Mouse (Mus musculus): Measurements from ENCODE around the gene Mageb16. TPM values are rescaled to one million over a fixed set of nuclear protein-coding genes. Genes with fewer than 3 reads are reported as not detected.

The Mageb16 gene
- total RNA-seq (2014; fragmentation: Nextera tagmentation) (0.44 and 2.9 TPM in 2 replicates), total RNA-seq (2017) (0.46 and 0.60 TPM in 2 replicates), polyA plus RNA-seq (2012) (not detected in 2 replicates)

GRCm38 (mm10) chrX:79671411-79671810 is at the start of gene Mageb16:
TSS of gene Mageb16 (minus strand) at chrX:79671435.
- TF ChIP-seq GATA1 (IDR thresholded peaks at IDR 0.05; ENCODE audit: borderline replicate concordance, low read length), result no peak

GRCm38 (mm10) chrX:79651091-79651490 is 20.1 kb downstream of the Mageb16 start:
- Histone ChIP-seq H3K4me1 (ENCODE audit: insufficient read depth, low read depth, low read length) (no peaks in the 10 kb centered on the region), H3K9me3 (replicated peaks) (no peaks in the 10 kb centered on the region), H3K36me3 (replicated peaks) (no peaks in the 10 kb centered on the region), H3K4me3 (ENCODE audit: low read depth, low read length) (no peak overlapping the region), H3K27me3 (ENCODE audit: insufficient read depth, low read length) (no peaks in the 10 kb centered on the region)
- DNase-seq (ENCODE audit: low spot score) (no peak), ATAC-seq (ENCODE audit: extremely low read depth, insufficient number of reproducible peaks, low FRiP score, poor library complexity, severe bottlenecking) (no peak)
- TF ChIP-seq GATA1 (IDR thresholded peaks at IDR 0.05; ENCODE audit: borderline replicate concordance, low read length), result no peak
- no peak for TF ChIP-seq CTCF (IDR thresholded peaks at IDR 0.05; ENCODE audit: low read depth, low read length)
- no peak for TF ChIP-seq POLR2AphosphoS5 (IDR thresholded peaks at IDR 0.05; ENCODE audit: insufficient replicate concordance, low read depth, low read length)
- no peak for TF ChIP-seq GATA2 (IDR thresholded peaks at IDR 0.05; ENCODE audit: borderline replicate concordance, low read depth, low read length)
- no peak for TF ChIP-seq TAL1 (conservative IDR thresholded peaks at IDR 0.05; ENCODE audit: low read depth, low read length)

More at GRCm38 (mm10) chrX:79671411-79671810, at the start of gene Mageb16:
- no peak within 1 kb of the TSS for H3K4me3 ChIP-seq (ENCODE audit: low read depth, low read length)
- no peaks in the 10 kb centered on the region for H3K9me3 ChIP-seq (replicated peaks)
- no peaks in the 10 kb centered on the region for H3K4me1 ChIP-seq (ENCODE audit: insufficient read depth, low read depth, low read length)
- H3K36me3 ChIP-seq (replicated peaks), result no peaks in the 10 kb centered on the region
- ATAC-seq (ENCODE audit: extremely low read depth, insufficient number of reproducible peaks, low FRiP score, poor library complexity, severe bottlenecking) (no peak), DNase-seq (ENCODE audit: low spot score) (no peak)
- H3K27me3 ChIP-seq (ENCODE audit: insufficient read depth, low read length), result no peaks in the 10 kb centered on the region

- H3K9me3 ChIP-seq (replicated peaks), result 0 out of 2 replicates have a peak, but pooled peaks cover 2% of the 10 kb centered on the region
- no peaks in the 10 kb centered on the region for H3K4me1 ChIP-seq (ENCODE audit: insufficient read depth, low read depth, low read length)
- no peaks in the 10 kb centered on the region for H3K36me3 ChIP-seq (replicated peaks)
- no peak for ATAC-seq (ENCODE audit: extremely low read depth, insufficient number of reproducible peaks, low FRiP score, poor library complexity, severe bottlenecking)
- no peak for DNase-seq (ENCODE audit: low spot score)
- no peak overlapping the region for H3K4me3 ChIP-seq (ENCODE audit: low read depth, low read length)
- H3K27me3 ChIP-seq (ENCODE audit: insufficient read depth, low read length), result no peaks in the 10 kb centered on the region
- TF ChIP-seq GATA2 (IDR thresholded peaks at IDR 0.05; ENCODE audit: borderline replicate concordance, low read depth, low read length) (no peak), TAL1 (conservative IDR thresholded peaks at IDR 0.05; ENCODE audit: low read depth, low read length) (no peak), POLR2AphosphoS5 (IDR thresholded peaks at IDR 0.05; ENCODE audit: insufficient replicate concordance, low read depth, low read length) (no peak), GATA1 (IDR thresholded peaks at IDR 0.05; ENCODE audit: borderline replicate concordance, low read length) (no peak), CTCF (IDR thresholded peaks at IDR 0.05; ENCODE audit: low read depth, low read length) (no peak)
Observed at GRCm38 (mm10) chrX:79635396-79635795, 35.8 kb downstream of the Mageb16 start.

- ATAC-seq (ENCODE audit: extremely low read depth, insufficient number of reproducible peaks, low FRiP score, poor library complexity, severe bottlenecking), result no peak
- Histone ChIP-seq H3K4me3 (ENCODE audit: low read depth, low read length) (no peak overlapping the region), H3K4me1 (ENCODE audit: insufficient read depth, low read depth, low read length) (no peaks in the 10 kb centered on the region), H3K36me3 (replicated peaks) (no peaks in the 10 kb centered on the region), H3K9me3 (replicated peaks) (no peaks in the 10 kb centered on the region), H3K27me3 (ENCODE audit: insufficient read depth, low read length) (no peaks in the 10 kb centered on the region)
- DNase-seq (ENCODE audit: low spot score), result no peak
- TF ChIP-seq GATA1 (IDR thresholded peaks at IDR 0.05; ENCODE audit: borderline replicate concordance, low read length), result no peak
- TF ChIP-seq POLR2AphosphoS5 (IDR thresholded peaks at IDR 0.05; ENCODE audit: insufficient replicate concordance, low read depth, low read length), result no peak
- TF ChIP-seq GATA2 (IDR thresholded peaks at IDR 0.05; ENCODE audit: borderline replicate concordance, low read depth, low read length), result no peak
- TF ChIP-seq CTCF (IDR thresholded peaks at IDR 0.05; ENCODE audit: low read depth, low read length), result no peak
- no peak for TF ChIP-seq TAL1 (conservative IDR thresholded peaks at IDR 0.05; ENCODE audit: low read depth, low read length)
Observed at GRCm38 (mm10) chrX:79606462-79606861, 64.8 kb downstream of the Mageb16 start.

Other genes starting within 250 kb of the Mageb16 start
- not detected in 2 replicates for gene Gm7173, start 154.2 kb downstream of the Mageb16 start, total RNA-seq (2014; fragmentation: Nextera tagmentation)
- gene Gm7173, start 154.2 kb downstream of the Mageb16 start, total RNA-seq (2017), result under 0.01 TPM in 1 of 2 replicates, not detected in the other
- not detected in 2 replicates for gene Gm7173, start 154.2 kb downstream of the Mageb16 start, polyA plus RNA-seq (2012)